Mouse (Mus musculus): ENCODE results near the gene Pla2g1b. TPM values are rescaled to one million over a fixed set of nuclear protein-coding genes. Genes with fewer than 3 reads are reported as not detected.
A peak's percentile ranks its signal among the peaks of the same experiment; 100 is the strongest.

The Pla2g1b gene
- total RNA-seq, 2 experiments from 2014 or later = not detected

DNA sequence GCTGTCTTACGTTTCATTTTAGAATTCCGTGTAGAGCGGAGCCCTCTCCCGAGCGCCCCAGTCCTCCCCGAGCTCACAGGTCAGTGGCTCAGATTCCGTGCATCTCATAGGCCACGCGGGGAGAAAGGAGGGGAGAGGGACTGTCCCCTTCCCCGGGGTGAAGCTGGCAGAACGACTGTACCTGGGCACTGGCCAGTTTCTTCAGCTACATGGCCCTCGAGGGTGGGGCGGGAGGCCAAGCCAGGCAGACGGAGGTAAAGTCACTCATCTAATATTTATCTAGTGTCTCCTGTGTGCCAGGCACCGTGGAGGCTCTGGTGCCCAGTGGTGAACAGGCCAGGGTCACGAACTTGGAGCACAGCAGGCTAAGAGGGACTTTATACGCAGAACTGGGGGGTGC is 19.0 kb upstream of the Pla2g1b start:
- no peak for DNase-seq

DNA sequence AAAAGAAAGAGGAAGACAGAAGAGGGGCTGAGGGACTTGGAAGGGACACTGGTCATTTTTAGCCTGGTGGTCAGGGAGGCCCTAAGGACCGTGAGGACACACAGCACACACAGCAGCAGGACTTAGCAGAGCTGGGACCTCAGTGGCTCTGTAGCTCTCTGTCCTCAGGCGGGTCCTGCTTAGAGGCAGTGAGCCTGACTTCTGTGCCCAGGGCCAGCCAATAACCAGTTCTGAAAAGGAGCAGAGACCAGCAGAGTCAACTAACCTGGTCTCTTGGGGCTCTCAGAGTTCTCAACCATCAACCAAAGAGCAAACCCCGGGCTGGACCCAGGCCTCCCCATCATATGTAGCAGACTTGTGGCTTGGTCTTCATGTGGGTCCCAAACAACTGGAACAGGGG is 16.8 kb upstream of the Pla2g1b start:
- no peak for DNase-seq

DNA sequence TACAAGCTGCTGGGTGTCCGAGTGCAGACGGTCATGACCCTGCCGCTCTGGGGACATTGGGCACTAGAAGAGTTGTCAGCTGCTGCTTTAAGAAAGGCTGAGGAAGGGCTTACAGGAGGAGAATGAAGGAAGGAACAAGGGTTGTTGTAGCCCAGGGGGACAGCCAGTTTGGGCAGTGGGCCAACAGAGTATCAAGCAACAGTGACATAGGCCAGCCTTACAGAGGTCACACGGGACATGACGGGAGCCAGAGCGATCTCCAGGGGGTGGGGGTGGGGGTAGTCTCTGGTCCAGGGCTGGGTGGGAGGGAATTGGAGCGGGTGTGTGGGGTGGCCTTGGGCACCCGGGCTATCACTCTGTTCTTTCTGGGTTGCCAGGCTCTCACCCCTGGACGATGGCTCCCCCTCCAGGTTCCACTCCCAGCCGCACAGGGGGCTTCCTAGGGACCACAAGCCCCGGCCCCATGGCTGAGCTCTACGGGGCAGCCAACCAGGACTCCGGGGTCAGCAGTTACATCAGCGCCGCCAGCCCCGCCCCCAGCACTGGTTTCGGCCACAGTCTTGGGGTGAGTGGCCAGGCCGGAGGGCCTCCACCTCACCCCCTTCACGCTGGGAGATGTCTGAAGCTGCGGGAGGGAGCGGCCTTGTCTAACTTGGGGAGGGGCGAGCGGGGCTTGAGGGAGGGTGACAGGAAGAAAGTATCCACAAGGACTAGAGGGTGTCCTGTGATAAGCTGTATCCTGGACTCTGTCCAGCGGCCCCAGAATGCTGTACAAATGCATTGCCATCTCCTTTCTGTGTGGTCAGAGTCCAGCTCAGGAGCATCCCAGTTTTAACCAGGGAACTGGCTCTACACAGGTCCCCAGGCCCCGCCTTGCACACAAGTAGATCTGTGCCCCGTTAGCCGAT is 15.4 kb upstream of the Pla2g1b start:
- DNase-seq = no peak

DNA sequence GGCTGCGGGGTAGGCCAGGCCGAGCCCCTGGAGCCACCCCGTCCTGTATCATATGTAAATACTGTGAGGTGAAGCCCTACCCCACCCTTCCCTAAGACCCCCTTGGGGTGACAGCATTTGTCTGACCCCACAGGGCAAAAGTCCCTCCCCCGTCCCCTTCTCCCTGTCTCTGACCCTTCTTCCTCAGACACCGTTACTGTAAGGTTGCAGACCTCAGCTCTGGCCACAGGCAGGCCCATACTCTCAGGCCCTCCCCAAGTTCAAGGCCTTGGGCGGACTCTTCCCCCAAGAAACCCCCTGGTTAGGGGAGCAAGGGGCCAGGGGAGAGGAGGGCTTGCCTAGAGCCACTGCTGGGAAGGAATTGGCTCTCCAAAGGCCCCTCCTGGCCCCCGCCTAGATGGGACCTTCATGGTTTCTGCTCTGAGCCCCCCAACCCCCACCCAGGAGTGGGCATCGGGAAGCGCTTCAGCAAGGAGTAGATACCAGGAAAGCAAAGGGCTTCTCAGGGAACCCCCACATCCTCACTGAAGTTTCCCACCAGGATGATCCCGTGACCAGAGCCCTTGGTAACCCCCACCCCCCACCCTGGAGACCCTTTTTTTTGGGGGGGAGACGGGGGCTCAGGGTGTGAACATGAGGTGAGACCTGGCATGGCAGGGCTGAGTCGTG is 11.5 kb upstream of the Pla2g1b start:
- DNase-seq = no peak

DNA sequence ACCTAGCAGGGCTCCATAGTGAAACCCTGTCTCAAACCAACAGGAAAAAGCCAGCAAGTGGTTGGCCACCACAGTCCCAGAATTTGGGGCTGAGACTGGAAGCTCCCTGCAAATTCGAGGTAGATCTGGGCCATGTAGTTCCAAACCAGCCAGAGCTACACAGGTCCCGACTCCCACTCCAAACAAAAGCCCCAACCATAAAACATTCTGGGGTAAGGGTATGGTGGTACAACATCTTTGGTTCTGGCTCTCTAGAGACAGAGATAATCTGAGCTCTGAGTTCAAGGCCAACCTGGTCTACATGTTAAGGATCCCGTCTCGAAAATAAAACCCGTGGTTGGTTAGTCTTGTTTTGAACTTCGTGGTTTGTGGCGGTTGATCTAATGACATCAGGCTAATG is 10.2 kb upstream of the Pla2g1b start:
- no peak for DNase-seq

DNA sequence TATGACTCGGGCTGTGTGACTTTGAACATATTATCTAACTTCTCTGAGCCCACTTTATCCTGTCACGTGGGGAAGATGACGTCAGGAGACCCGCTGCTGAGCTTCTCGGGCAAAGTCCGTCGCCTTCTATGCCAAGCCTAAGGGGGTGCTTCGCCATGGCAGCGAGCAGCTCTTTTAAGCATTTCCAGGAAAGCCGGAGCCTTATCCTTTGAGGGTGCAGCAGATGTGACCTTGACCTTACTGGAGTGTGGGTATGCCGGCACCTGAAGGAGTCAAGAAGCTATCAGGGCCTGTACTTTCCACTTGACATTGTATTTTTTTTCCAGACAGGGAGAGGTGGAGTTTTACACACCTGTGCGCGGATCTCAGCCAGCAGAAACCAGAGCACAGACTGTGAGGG is 7.1 kb upstream of the Pla2g1b start:
- no peak for DNase-seq

DNA sequence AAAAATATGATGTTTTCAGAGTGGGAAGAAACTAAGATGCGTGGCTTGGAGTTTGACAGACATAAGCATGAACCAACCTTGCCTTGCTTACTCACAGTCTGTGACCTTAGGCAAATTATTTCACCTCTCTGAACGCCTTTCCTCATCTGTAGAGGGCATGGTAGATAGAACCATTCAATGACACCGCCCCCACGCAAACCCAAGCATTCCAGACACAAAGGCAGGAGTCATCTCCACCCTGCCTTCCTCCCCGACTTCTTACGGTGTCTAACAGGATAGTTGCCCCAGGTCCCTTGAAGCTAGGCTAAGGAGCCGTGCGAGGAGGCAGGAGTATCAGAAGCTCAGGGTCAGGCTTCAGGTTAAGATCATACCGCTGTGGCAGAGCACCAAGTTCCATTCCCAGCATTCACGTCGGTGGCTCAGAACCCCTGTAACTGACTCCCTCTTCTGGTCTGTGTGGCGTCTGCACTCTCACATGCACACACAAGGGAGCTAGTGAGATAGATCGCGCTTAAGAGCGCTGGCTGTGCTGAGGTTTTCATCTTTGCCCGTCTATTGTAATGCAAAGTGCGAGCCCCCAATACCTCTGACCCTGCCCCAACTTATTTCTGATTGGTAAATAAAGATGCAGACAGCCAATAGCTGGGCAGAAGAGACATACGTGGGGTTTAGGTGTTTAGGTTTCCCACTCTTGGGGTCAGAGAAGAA is 1.5 kb upstream of the Pla2g1b start:
- no peak for DNase-seq

DNA sequence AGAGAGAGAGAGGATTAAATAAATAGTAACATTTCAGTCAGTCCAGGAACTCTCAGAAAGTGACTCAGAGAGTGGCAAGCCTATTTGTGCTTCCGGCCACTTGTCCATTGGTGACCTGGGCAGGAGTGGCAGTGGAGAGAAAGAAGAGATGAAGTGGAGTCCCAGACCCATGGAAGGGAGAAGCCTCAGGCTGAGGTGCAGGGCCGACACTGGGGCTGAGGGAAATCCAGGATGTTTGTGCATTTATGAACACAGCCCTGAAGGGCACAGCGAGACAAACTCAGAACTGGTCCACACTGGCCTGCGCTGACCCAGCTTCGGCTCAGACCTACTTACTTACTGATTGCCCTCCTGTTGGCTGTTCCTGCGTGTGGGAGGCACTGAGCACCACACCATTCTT is 3.7 kb downstream of the Pla2g1b start:
- DNase-seq = no peak

DNA sequence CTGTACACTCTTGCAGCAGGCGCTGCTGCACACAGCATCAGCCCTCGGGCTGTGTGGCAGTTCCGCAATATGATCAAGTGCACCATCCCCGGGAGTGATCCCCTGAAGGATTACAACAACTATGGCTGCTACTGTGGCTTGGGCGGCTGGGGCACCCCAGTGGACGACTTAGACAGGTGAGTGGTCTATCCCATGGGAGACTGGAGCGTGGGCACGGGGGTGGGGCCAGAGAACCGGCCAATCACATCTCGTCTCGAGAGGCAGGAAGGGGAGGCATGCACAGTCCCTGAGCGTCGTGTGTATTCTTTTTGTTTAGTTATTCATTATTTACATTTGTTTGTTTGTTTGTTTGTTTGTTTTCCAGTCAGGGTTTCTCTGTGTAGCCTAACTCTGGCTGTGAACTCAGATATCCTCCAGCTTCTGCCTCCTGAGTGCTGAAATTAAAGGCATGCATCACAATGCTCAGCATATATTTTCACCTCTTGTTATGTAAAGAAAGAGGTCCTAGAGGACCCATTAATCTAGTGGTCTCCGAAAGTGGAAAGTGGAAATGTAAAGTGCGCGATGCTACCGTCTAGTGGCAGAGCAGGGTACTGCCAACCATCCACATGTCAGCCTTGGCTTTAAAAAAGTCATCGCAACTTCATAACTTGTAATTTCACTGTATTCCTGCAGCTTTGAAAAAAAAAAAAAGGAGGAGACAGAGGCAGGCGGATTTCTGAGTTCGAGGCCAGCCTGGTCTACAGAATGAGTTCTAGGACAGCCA is 4.9 kb downstream of the Pla2g1b start:
- peak; percentile 48 for DNase-seq

DNA sequence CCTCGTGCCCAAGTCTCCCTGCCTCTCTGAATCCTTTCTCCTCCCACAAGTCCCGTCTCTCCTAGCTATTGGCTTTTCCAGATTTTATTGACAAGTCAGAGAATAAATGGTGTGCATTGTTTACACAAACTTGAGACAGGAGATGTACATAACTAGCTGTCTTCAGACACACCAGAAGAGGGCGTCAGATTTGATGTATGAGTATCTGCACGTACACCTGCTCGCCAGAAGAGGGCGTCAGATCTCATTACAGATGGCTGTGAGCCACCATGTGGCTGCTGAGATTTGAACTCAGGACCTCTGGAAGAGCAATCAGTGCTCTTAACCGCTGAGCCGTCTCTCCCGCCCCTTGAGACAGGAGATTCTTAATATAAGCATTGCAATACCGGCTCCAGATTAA is 7.1 kb downstream of the Pla2g1b start:
- DNase-seq = no peak

DNA sequence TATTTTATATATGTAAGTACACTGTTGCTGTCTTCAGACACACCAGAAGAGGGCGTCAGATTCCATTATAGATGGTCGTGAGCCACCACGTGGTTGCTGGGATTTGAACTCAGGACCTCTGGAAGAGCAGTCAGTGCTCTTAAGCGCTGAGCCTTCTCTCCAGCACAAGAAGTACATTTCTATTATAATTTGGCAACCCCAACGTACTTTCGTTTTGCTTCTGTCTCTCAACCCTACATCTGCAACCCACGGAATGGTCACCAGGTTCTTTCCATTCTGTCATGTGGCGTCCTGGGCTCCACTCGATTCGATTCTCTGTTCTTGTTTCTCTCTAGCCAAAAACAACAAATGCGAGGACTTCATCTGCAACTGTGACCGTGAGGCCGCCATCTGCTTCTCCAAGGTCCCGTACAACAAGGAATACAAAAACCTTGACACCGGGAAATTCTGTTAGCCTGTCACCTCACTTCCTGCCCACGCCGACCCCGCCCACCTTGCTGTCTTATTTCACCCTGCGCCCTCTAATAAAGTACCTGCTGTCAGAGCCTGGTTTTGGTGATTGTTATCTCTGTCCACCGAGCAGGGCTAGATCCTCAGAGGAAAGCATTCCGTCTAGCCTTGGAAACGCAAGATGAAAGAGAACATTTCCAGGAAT is 8.2 kb downstream of the Pla2g1b start:
- DNase-seq = no peak

DNA sequence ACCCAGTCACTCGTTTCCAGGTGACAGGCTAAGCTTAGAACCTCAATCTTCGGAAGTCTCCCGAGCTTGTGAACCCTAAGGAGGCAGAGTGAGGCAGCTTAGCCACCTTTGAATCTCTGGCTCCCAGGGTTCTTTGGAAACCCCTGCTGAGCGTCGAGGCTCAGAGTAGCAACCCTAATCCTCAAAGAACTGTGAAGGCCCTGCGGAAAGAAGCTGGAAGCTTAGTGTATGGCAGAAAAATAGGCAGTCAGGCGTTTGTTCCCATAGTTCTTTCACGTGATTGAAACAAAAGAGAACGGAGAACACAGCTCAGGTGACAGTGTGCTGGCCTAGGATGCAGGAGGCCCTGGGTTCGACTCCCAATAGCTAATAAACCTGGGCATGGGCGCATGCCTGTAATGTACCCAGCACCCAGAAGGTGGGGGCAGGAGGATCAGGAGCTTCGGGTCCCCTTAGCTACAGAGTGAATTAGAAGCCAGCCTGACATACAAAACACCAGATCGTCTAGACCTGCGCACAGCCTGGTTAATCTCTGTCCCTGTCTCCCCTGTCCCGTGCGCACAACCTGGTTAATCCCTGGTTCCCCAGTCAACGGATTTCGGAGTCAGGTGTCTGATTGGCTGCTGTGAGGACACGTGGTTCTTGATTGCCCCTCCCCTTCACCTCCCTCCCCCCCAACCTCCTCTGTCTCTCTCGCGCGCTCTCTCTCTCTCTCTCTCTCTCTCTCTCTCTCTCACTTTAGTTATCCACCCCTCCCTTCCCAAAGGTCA is 9.5 kb downstream of the Pla2g1b start:
- peak; percentile 31 for DNase-seq

DNA sequence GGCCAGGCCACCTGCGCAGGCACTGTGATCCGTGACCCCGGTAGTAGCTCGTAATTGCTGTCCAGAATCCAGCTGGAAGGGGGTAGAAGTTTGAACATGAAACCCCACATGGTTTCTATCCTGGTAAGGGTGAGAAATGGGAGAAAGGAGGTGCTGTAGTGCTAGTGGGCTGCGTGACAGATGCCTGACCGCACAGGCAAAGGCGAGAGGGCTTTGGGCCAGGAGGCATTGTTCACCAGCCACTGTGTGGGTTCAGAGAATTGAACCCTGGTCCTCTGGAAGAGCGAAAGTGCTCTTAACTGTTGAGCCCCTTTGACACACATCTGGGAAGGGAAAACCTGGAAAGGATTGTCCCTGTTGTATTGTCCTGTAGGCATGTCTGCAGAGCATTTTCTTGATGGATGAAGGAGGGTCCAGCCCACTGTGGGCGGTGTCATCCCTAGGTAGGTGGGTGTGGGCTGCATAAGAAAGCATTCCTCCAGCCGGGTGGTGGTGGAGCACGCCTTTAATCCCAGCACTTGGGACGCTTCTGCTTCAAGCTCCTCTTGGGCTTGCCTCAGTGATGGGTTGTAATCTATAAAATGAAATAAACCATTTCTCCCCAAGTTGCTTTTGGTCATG is 10.2 kb downstream of the Pla2g1b start:
- DNase-seq = no peak

DNA sequence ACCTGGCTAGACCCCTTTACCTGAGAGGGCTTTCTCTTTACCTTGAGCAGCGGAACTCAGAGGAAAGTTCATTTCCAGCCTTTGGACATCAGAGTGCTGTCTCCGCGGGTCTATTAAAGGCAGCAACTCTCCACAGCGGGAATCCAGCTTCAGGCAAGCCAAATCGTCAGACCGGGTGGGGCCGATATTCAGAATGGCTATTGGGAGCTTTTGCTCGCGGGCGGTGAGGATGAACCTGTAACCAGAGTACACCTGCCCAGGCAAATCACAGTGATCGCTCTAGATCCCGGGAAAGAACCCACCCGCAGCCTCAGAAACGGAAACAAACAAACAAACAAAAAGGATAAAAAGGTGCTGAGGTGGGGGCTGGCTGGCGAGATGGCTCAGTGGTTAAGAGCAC is 13.5 kb downstream of the Pla2g1b start:
- no peak for DNase-seq

DNA sequence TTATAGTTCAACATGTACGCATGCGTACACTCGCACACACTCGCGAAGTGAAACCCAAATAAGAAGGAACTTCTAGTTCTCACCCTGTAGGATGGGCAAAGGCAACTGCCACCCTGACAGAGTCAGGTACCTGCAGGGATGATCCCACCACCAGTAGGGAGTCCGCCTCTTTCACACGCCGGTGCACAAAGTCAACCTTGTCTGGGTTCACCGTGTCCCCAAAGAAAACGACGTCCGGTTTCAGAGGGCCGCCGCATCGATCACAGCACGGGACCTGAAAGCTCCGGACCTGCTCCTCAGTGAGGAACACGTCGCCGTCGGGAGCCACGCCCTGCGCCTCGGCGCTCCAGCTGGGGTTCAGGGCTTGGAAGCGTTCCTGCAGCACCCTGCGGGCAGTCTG is 14.0 kb downstream of the Pla2g1b start:
- no peak for DNase-seq

DNA sequence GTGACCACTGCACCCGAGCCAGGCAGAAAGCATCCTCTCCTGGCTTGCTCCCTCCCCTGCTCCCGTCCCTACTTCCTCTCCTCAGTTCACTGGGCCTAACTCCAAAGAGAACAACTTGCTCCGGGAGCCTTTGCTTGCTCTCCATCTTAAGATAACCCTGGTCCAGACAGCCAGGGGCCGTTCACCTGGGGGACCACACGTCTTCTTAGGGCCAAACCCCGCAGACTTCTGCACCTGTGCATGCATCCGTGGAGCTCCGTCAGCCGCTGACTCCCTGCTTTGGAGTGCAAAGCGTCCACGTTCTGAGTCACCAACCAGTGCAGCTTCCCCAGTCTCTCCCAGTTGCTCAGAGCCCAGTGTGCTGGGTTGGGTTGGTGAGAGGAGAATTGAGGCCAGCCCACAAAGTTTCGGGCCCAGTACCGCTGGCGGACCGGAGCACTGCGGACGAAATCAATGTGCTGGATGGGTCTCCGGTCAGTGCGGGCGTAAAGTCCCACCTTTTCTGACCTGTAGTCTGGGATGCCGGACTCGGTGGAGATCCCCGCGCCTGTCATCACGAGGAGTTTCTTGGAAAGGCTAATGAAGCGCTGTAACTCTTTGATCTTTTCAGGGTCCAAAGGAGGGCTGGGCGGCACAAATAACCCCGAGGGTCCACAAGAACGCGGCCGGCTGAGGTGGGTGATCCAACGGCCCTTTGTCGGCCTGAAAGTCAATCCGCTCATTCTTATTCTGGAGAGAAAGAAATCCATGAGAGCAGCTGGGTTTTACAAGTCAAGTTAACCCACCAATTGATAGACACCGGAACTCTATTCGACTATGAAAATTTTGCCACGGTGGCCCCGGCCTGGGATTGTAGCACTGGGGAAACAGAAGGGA is 16.6 kb downstream of the Pla2g1b start:
- DNase-seq = no peak

DNA sequence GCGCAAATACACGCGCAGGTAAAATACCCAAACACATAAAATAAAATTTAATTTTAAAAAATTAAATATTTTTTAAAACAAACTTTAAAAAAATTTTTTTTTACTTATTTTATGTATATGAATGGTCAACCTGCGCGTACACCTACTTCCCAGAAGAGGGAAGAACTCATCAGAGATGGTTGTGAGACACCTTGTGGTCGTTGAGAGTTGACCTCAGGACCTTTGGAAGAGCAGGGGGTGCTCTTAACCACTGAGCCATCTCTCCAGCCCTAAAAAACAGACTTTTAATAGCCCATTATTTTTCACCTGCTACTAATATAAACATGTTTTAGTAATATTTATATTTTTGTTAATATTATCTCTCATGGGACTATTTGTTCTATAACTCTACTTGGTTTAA is 17.3 kb downstream of the Pla2g1b start:
- DNase-seq = no peak

DNA sequence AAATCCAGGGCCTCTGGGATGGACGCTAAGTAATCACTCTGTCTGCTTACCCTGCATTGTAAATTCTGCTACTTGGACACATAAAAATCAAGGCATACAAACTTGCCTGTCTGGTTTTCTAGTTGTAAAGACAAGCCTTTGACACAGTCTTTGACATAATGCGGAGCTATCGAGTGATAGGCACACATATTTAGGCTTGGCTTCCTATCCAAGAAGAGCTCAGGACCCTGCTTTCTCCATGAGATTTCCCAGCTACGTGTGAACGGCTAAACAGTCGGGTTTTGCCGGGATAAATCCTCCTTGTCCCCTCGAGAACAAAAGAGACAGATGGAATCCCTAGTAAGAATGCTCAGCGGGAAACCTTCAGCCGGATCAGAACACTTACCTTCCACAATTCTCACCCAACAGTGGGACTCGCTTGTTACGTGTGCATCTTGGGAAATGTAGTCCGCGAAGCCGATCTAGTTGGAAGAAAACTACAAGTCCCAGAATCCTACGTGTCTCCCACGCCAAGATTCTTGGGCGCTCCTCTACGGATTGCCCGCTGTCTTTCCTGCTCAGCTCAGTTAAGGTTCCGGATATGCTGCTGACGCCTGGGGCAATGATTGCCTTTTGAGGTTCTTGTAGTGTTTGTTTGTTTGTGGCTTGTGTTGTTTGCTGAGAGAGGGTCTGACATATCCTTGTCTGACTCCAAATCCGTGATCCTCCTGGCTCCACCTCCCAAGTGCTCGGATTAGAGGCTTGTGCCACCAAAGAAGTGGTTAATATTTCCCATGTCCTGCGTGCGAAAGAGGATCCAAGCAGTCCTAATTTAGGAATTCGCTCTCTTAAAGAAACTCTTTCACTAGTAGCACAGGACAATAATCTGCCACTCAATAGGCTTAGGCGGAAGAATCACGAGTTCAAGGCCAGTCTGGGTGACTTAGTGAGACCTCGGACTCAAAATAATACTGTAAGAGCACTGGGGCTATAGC is 18.2 kb downstream of the Pla2g1b start, which contains the start of gene Sirt4:
Gene Sirt4, minus strand, starts transcription at position 779 of the 974 bp plus-strand sequence.
- DNase-seq = peak; percentile 51

Measured in gastrocnemius, postnatal 10 days (tissue).